Mouse (Mus musculus) intestine, postnatal 0 days (tissue): Measurements from ENCODE around the gene Fcgr1. TPM values are rescaled to one million over a fixed set of nuclear protein-coding genes. Genes with fewer than 3 reads are reported as not detected.
"Not testable (repeated sequence)": the region's sequence is repeated elsewhere in the genome, so short reads cannot be mapped to it uniquely, and the experiment has no call there.

Experiments
- ATAC-seq: fragments of 200-750 bp; cut with Nextera tagmentation; 2 replicates; pipeline ENCODE4 v1.8.0; 2017; ENCODE audit warnings: mild to moderate bottlenecking, moderate TSS enrichment, moderate library complexity
- H3K27ac ChIP-seq: fragments of 300-500 bp; sonication (generic); 2 replicates; pipeline ENCODE4 v1.5.1; 2014; ENCODE audit warnings: mild to moderate bottlenecking, low read depth, low read length, moderate library complexity
- H3K27me3 ChIP-seq: fragments of 300-500 bp; sonication (generic); replicated peaks from 2 replicates; pipeline ENCODE4 v1.6.1; 2014; ENCODE audit warnings: low read length, mixed read lengths; ENCODE audit not compliant: control insufficient read depth, insufficient read depth
- H3K36me3 ChIP-seq: fragments of 300-500 bp; sonication (generic); 2 replicates; pipeline ENCODE4 v1.6.1; 2014; ENCODE audit warnings: mild to moderate bottlenecking, moderate library complexity; ENCODE audit not compliant: control insufficient read depth, insufficient read depth
- H3K4me1 ChIP-seq: fragments of 300-500 bp; sonication (generic); replicated peaks from 2 replicates; pipeline ENCODE4 v1.6.1; 2014; ENCODE audit warnings: antibody characterized with exemption, low read length, mixed read lengths; ENCODE audit not compliant: control insufficient read depth, insufficient read depth
- H3K4me2 ChIP-seq: fragments of 300-500 bp; sonication (generic); replicated peaks from 2 replicates; pipeline ENCODE4 v1.6.1; 2014; ENCODE audit warnings: low read depth, mild to moderate bottlenecking, moderate library complexity
- H3K4me3 ChIP-seq: fragments of 300-500 bp; sonication (generic); 2 replicates; pipeline ENCODE4 v1.5.1; 2014; ENCODE audit warnings: low read depth, low read length
- H3K9ac ChIP-seq: fragments of 300-500 bp; sonication (generic); 2 replicates; pipeline ENCODE4 v1.6.1; 2014; ENCODE audit warnings: mild to moderate bottlenecking, low read depth, low read length
- H3K9me3 ChIP-seq: fragments of 300-500 bp; sonication (generic); 2 replicates; pipeline ENCODE4 v1.6.1; 2016; ENCODE audit warnings: mixed run types; ENCODE audit not compliant: control insufficient read depth
- CTCF ChIP-seq: sonication (generic); IDR thresholded peaks from 2 replicates; pipeline ENCODE4 v1.5.1; 2016; ENCODE audit warnings: low read depth, mild to moderate bottlenecking, control low read depth, antibody characterized with exemption, moderate library complexity
- WGBS: fragments of 180-500 bp; shearing (Covaris S2); extraction: QIAGEN DNeasy Blood & Tissue Kit; methylation state at CpG from one replicate; pipeline ENCODE4 v1.1.7; 2014; 5-methylcytosine and 5-hydroxymethylcytosine counted together
- polyA plus RNA-seq: library from polyadenylated mRNA; unstranded; fragments of >200 nt; fragmentation: Nextera tagmentation; extraction: Ambion mirVana; gene quantifications from 2 replicates; pipeline ENCODE4 v1.2.1, GENCODE M21; 2015

Fcgr1 gene
- polyA plus RNA-seq, 1 experiment from 2014 or later, result 2.7 TPM

GRCm38 (mm10) chr3:96277800-96278624, 15.8 kb downstream of the Fcgr1 start:
- WGBS, result under 1% methylated on average over 49 of the region's 49 CpGs
- H3K36me3 ChIP-seq, result no peaks in the 10 kb centered on the region
- TF ChIP-seq CTCF, result peak; percentile 82
- peak; percentile 84 for ATAC-seq
- no peaks in the 10 kb centered on the region for H3K27me3 ChIP-seq
- peak overlapping the region; percentile 34; the same call in 1 of the 2 replicates for H3K9ac ChIP-seq
- H3K4me2 ChIP-seq, result peak overlapping the region; percentile 87
- H3K9me3 ChIP-seq, result no peaks in the 10 kb centered on the region
- H3K27ac ChIP-seq, result peak overlapping the region; percentile 70
- peak overlapping the region; percentile 51 for H3K4me3 ChIP-seq
- no peaks in the 10 kb centered on the region for H3K4me1 ChIP-seq

- WGBS, result 20% methylated on average over 8 of the region's 8 CpGs
- Histone ChIP-seq H3K9ac (no peak overlapping the region), H3K27me3 (no peaks in the 10 kb centered on the region), H3K9me3 (no peaks in the 10 kb centered on the region), H3K27ac (no peak overlapping the region), H3K4me3 (peak overlapping the region; percentile 51), H3K4me2 (peak overlapping the region; percentile 87), H3K36me3 (no peaks in the 10 kb centered on the region), H3K4me1 (no peaks in the 10 kb centered on the region)
- TF ChIP-seq CTCF, result peak; percentile 46; the same call in 1 of the 2 replicates
- ATAC-seq, result 0 out of 2 replicates have a peak, but pooled peaks have one; percentile 20
These were observed 16.4 kb downstream of the Fcgr1 start for GRCm38 (mm10) chr3:96277428-96277799.

GRCm38 (mm10) chr3:96273591-96274465, 19.9 kb downstream of the Fcgr1 start:
- 89% methylated on average over 17 of the region's 17 CpGs for WGBS
- H3K27me3 ChIP-seq, result no peaks in the 10 kb centered on the region
- no peak overlapping the region for H3K27ac ChIP-seq
- no peak overlapping the region for H3K4me3 ChIP-seq
- no peaks in the 10 kb centered on the region for H3K9me3 ChIP-seq
- no peak overlapping the region for H3K9ac ChIP-seq
- H3K4me2 ChIP-seq, result no peak overlapping the region
- no peak for TF ChIP-seq CTCF
- H3K36me3 ChIP-seq, result no peaks in the 10 kb centered on the region
- no peaks in the 10 kb centered on the region; the same call in 1 of the 2 replicates for H3K4me1 ChIP-seq
- ATAC-seq, result no peak

GRCm38 (mm10) chr3:96269511-96270474, 24.0 kb downstream of the Fcgr1 start, which contains the start of gene Hist2h2bb:
Hist2h2bb (plus strand) TSS chr3:96269752.
- peak; percentile 92 for ATAC-seq
- no peak for TF ChIP-seq CTCF
- no peaks in the 10 kb centered on the region; the same call in 1 of the 2 replicates for H3K4me1 ChIP-seq
- H3K4me2 ChIP-seq, result peak within 1 kb of the TSS; percentile 86
- no peaks in the 10 kb centered on the region for H3K9me3 ChIP-seq
- under 1% methylated on average over 45 of the region's 45 CpGs for WGBS
- no peaks in the 10 kb centered on the region for H3K27me3 ChIP-seq
- peak within 1 kb of the TSS; percentile 43 for H3K4me3 ChIP-seq
- H3K27ac ChIP-seq, result peak within 1 kb of the TSS; percentile 87
- H3K36me3 ChIP-seq, result no peaks in the 10 kb centered on the region
- peak within 1 kb of the TSS; percentile 51 for H3K9ac ChIP-seq

- H3K4me1 ChIP-seq, H3K27me3 ChIP-seq, H3K36me3 ChIP-seq, H3K9me3 ChIP-seq: not testable (repeated sequence)
- Histone ChIP-seq H3K4me2 (peak overlapping the region; percentile 86), H3K9ac (peak overlapping the region; percentile 51), H3K4me3 (peak overlapping the region; percentile 43), H3K27ac (peak overlapping the region; percentile 87)
- peak; percentile 40 for ATAC-seq
- TF ChIP-seq CTCF, result 0 out of 2 replicates have a peak, but pooled peaks have one; percentile 9
- WGBS, result 1% methylated on average over 11 of the region's 44 CpGs
These were observed 24.9 kb downstream of the Fcgr1 start for GRCm38 (mm10) chr3:96268776-96269378.
